Mouse (Mus musculus): ENCODE results near the gene Atp5l. TPM values are rescaled to one million over a fixed set of nuclear protein-coding genes. Genes with fewer than 3 reads are reported as not detected.

Atp5l gene
- total RNA-seq, 2 experiments from 2014 or later, result 1,050 to 1,223 TPM

Other genes starting within 250 kb of the Atp5l start
- gene Treh, start 247.5 kb downstream of the Atp5l start, total RNA-seq (2021), result not detected
- gene Phldb1, start 185.5 kb downstream of the Atp5l start, total RNA-seq (2021), result 100 to 1,000 TPM; 109 TPM
- gene Arcn1, start 152.9 kb downstream of the Atp5l start, total RNA-seq (2021), result 100 to 1,000 TPM; 104 to 119 TPM
- 10 to 100 TPM; 58.4 to 58.7 TPM for gene Ift46, start 152.8 kb downstream of the Atp5l start, total RNA-seq (2021)
- gene Tmem25, start 121.4 kb downstream of the Atp5l start, total RNA-seq (2021), result 1 to 10 TPM; 3.5 to 6.0 TPM
- gene Ttc36, start 117.7 kb downstream of the Atp5l start, total RNA-seq (2021), result 1 to 10 TPM in 1 of 2 experiments, under 1 TPM in 1; 0.61 to 1.0 TPM
- gene Kmt2a, start 39.4 kb downstream of the Atp5l start, total RNA-seq (2021), result 10 to 100 TPM; 22.9 to 23.5 TPM
- 10 to 100 TPM; 33.9 to 41.6 TPM for gene Ube4a, start 44.9 kb upstream of the Atp5l start, total RNA-seq (2021)
- gene Cd3g, start 59.7 kb upstream of the Atp5l start, total RNA-seq (2021), result under 1 TPM; 0.43 to 0.48 TPM
- gene Cd3d, start 61.0 kb upstream of the Atp5l start, total RNA-seq (2021), result under 1 TPM in 1 of 2 experiments, not detected in 1; 0.36 TPM
- gene Cd3e, start 88.9 kb upstream of the Atp5l start, total RNA-seq (2021), result under 1 TPM; 0.81 to 0.88 TPM
- gene Mpzl2, start 119.1 kb upstream of the Atp5l start, total RNA-seq (2021), result 1 to 10 TPM in 1 of 2 experiments, under 1 TPM in 1; 0.86 to 1.8 TPM
- 1 to 10 TPM in 1 of 2 experiments, under 1 TPM in 1; 0.92 to 1.1 TPM for gene Mpzl3, start 134.4 kb upstream of the Atp5l start, total RNA-seq (2021)
- gene Jaml, start 158.4 kb upstream of the Atp5l start, total RNA-seq (2021), result under 1 TPM in 1 of 2 experiments, not detected in 1; 0.32 TPM
- under 1 TPM; 0.56 to 0.64 TPM for gene Scn2b, start 197.0 kb upstream of the Atp5l start, total RNA-seq (2021)
- gene Scn4b, start 217.7 kb upstream of the Atp5l start, total RNA-seq (2021), result under 1 TPM; 0.10 to 0.14 TPM